Mouse (Mus musculus) frontal cortex, postnatal 14 days (tissue): Measurements from ENCODE around the gene Wdr17.
A peak's percentile ranks its signal among the peaks of the same experiment; 100 is the strongest.
"Not testable (repeated sequence)": the region's sequence is repeated elsewhere in the genome, so short reads cannot be mapped to it uniquely, and the experiment has no call there.

Source experiments
- DNase-seq, 2 experiments: peaks; one replicate each; pipeline ENCODE4 v3.0.0; 2022; ENCODE audit warnings: low spot score in 2 of 2

Gene Wdr17

GRCm38 (mm10) chr8:54791858-54792698, 94.9 kb downstream of the Wdr17 start:
- no peak for DNase-seq

GRCm38 (mm10) chr8:54780134-54780942, 106.6 kb downstream of the Wdr17 start:
- DNase-seq: peak; percentile 46 to 56

GRCm38 (mm10) chr8:54779317-54780133, 107.5 kb downstream of the Wdr17 start:
- DNase-seq: peak in 1 of 2 experiments; percentile 4

GRCm38 (mm10) chr8:54777012-54777411, 110.0 kb downstream of the Wdr17 start:
- DNase-seq: no peak

GRCm38 (mm10) chr8:54776241-54776640, 110.7 kb downstream of the Wdr17 start:
- no peak for DNase-seq

GRCm38 (mm10) chr8:54757646-54758045, 129.3 kb downstream of the Wdr17 start:
- no peak for DNase-seq

- DNase-seq: no peak
These were observed 150.2 kb downstream of the Wdr17 start for GRCm38 (mm10) chr8:54736660-54737312.

- no peak for DNase-seq
These were observed 162.3 kb downstream of the Wdr17 start for GRCm38 (mm10) chr8:54724668-54725035.

- DNase-seq: peak; percentile 89 to 93
These were observed 162.9 kb downstream of the Wdr17 start for GRCm38 (mm10) chr8:54723976-54724667.

- DNase-seq: no peak
These were observed 168.5 kb downstream of the Wdr17 start for GRCm38 (mm10) chr8:54718515-54718914.

GRCm38 (mm10) chr8:54705743-54706142, 181.2 kb downstream of the Wdr17 start:
- DNase-seq: no peak

- no peak for DNase-seq
These were observed 215.2 kb downstream of the Wdr17 start for GRCm38 (mm10) chr8:54671806-54672205.

- peak; percentile 8 to 31 for DNase-seq
These were observed 219.2 kb downstream of the Wdr17 start for GRCm38 (mm10) chr8:54667756-54668155.

- peak; percentile 10 to 50 for DNase-seq
These were observed 226.3 kb downstream of the Wdr17 start for GRCm38 (mm10) chr8:54660675-54661074.

- no peak for DNase-seq
These were observed 227.3 kb downstream of the Wdr17 start for GRCm38 (mm10) chr8:54659703-54660102.

- no peak for DNase-seq
These were observed 248.3 kb downstream of the Wdr17 start for GRCm38 (mm10) chr8:54638634-54639033.

GRCm38 (mm10) chr8:54616710-54617109, 270.3 kb downstream of the Wdr17 start:
- DNase-seq: not testable (repeated sequence)

- no peak for DNase-seq
These were observed 276.7 kb downstream of the Wdr17 start for GRCm38 (mm10) chr8:54610238-54610637.

GRCm38 (mm10) chr8:54609336-54609735, 277.6 kb downstream of the Wdr17 start:
- no peak for DNase-seq

- DNase-seq: no peak
These were observed 283.5 kb downstream of the Wdr17 start for GRCm38 (mm10) chr8:54603440-54603839.
